Mouse (Mus musculus): Measurements from ENCODE around the gene Mup4. TPM values are rescaled to one million over a fixed set of nuclear protein-coding genes. Genes with fewer than 3 reads are reported as not detected.

Gene Mup4
- polyA plus RNA-seq, 1 experiment, result not detected

- Histone ChIP-seq H3K4me3 (ENCODE audit: control insufficient read depth, insufficient read depth, low read length) (no peak overlapping the region), H3K4me1 (replicated peaks; ENCODE audit: control insufficient read depth, insufficient read depth, low read length) (no peaks in the 10 kb centered on the region), H3K27ac (ENCODE audit: control insufficient read depth, insufficient read depth, low read length) (no peak overlapping the region), H3K36me3 (ENCODE audit: control insufficient read depth, insufficient read depth, low read length) (no peaks in the 10 kb centered on the region), H3K27me3 (ENCODE audit: control insufficient read depth, insufficient read depth, low read length) (no peaks in the 10 kb centered on the region)
- TF ChIP-seq POLR2A (IDR thresholded peaks at IDR 0.05; ENCODE audit: control insufficient read depth, extremely low read depth, insufficient read depth, low read length, poor library complexity), result no peak
- no peak for TF ChIP-seq CTCF (IDR thresholded peaks at IDR 0.05; ENCODE audit: borderline replicate concordance, control insufficient read depth, extremely low read depth, insufficient read depth, low read length, poor library complexity)
- no peak for DNase-seq
- WGBS, result 94% methylated on average over 6 of the region's 6 CpGs
Measured at GRCm38 (mm10) chr4:59907092-59907491, 53.4 kb downstream of the Mup4 start.

Other genes starting within 250 kb of the Mup4 start
- 26.7 and 27.8 TPM in 2 replicates for gene Inip, start 159.1 kb downstream of the Mup4 start, polyA plus RNA-seq (2012; rRNA removed)
- gene Snx30, start 154.9 kb downstream of the Mup4 start, polyA plus RNA-seq (2012; rRNA removed), result 6.1 and 7.8 TPM in 2 replicates
- 19.4 and 28.3 TPM in 2 replicates for gene Slc46a2, start 45.7 kb downstream of the Mup4 start, polyA plus RNA-seq (2012; rRNA removed)
- gene Mup6, start 3.6 kb upstream of the Mup4 start, polyA plus RNA-seq (2012; rRNA removed), result not detected in 2 replicates
- gene Mup7, start 109.8 kb upstream of the Mup4 start, polyA plus RNA-seq (2012; rRNA removed), result not detected in 2 replicates
- not detected in 2 replicates for gene Mup2, start 193.6 kb upstream of the Mup4 start, polyA plus RNA-seq (2012; rRNA removed)